Mouse (Mus musculus): ENCODE measurements around the gene Gm20388.
"Not testable (repeated sequence)": the region's sequence is repeated elsewhere in the genome, so short reads cannot be mapped to it uniquely, and the experiment has no call there.

Gm20388 gene

DNA sequence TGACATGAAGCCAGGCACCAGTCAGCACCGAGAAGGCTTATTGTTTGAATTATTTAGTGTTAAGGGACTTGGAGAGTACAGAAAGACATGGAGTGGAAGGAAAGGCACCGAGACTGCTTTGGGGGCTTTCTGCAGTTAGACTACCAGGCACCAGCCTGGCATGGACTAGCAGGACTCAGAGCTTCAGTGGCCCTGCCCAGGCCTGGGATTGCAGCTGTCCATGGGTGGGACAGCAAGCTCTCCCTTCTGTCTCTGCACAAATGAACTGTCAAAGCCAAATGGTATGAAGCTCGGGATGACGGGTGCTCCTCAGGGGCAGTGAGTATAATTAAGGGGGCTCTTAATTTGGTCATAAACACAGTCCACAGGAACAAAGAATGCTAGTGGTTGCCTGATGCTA lies 3153.4 kb downstream of the Gm20388 start:
- no peak for DNase-seq

DNA sequence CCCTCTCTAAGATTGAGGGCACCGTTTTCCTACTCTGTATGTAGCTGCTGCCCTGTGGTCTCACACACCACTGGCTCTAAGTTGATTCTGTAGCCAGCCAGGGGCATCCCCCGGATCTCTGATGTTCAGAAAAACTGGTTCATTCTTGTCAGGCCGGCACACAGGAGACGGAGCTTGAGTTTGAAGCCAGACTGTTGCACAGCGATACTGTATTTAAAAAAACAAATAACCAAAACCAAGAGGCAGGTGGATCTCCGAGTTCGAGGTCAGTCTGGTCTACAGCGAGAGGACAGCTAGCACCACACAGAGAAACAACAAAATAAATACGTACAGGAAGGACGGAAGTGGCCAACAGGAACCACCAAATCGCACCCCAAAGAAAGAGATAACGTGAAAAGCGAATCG lies 3154.2 kb downstream of the Gm20388 start:
- DNase-seq = peak; percentile 53

DNA sequence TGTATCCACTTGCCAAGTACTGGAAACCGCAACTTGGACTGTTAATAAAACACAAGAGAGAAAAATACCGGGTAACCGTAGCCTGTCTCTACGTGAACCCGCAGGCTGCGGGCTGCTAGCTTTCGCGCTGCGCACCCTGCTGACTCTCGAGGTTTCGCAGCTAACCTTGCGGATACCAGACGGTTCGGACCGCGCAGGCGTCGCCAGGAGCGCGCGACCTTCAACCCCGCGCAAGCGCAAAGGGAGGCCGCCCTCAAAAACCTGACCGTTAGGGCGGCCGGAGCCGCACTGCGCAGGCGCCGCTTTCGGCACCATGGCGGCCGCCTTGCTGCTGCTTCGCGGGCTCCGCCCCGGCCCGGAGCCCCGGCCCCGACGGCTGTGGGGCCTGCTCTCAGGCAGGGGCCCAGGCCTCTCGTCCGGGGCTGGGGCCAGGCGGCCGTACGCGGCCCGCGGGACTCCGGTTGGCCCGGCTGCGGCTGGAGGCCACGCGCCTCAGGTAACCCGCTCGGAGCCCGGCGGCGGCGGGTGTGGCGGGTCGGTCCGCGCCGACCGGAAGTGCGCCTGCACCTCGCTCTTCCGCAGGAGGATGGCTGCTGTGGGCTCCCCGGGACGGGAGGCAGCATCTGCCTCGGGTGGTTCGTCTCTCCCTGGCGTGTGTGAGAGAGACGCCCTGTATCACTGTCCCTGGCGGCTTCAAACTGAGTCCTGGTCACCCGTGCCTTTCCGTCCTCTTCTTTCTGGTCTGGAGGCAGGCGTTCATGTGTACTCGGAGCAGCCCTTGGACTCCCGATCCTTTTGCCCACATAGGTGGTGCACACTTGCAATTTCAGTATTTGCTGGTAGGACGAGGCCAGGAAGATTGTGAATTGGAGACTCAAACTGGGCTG lies 3154.8 kb downstream of the Gm20388 start:
- DNase-seq = peak; percentile 99

DNA sequence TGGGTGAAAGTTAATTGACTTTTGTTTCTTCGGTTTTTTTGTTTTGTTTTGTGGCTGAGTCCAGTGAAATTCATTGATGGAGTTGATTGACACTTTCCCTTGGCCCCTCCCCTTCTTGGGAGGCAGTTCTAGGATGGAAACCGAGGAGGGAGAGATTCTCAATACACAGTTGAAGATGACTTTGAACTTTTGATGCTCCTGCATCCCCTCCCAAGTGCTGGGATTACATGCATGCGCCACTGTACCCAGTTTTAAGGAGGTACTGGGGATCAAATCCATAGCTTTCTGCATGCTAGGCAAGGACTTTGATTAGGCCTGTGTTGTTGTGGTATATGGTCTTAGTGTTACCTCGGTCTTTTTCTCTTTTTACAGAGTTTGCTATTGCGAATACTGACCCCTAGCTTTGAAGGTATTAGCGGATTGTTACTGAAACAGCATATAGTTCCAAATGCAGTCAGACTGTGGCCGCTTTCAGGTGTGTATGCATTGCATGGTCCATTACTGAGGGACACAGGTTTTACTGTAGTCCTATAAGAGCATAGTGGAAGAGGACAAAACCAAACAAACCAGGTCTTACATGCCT lies 3155.6 kb downstream of the Gm20388 start:
- peak; percentile 51 for DNase-seq

DNA sequence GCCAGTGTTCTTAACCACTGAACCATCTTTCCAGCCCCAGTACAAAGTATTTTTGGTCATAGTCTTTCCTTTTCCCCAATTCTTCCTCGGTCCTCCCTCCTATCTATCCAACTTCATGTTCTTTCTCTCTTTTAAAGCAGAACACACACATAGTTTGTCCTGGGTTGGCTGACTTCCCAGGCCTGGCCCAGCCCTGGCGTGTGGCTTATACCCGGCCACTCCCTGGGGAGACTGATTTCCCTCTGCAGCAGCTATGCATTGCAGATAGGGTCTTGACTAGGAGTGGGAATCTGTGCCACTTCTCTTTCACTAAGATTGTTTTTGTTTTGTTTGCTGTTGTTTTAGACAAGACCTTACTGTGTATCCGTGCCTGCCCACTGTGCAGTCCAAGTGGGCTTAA lies 3160.5 kb downstream of the Gm20388 start:
- no peak for DNase-seq

DNA sequence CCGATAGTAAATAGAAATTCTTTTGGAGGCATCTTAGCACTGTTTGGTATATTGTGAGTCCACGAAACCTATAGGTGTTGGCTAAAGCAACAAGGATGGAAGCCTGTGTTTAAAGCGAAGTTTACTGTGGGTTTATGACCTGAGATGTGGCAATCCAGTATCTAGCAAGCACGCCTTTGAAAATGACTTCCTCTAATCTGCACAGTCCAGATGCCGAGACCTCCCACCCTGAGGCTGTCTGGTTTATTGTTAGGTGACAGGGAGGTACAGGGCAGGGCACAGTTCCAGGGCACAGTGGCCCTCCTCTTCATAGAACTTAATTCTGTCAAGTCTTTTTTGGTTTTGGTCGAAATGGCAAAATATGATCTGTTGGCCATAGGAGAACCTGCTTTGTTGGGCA lies 3166.6 kb downstream of the Gm20388 start:
- no peak for DNase-seq

DNA sequence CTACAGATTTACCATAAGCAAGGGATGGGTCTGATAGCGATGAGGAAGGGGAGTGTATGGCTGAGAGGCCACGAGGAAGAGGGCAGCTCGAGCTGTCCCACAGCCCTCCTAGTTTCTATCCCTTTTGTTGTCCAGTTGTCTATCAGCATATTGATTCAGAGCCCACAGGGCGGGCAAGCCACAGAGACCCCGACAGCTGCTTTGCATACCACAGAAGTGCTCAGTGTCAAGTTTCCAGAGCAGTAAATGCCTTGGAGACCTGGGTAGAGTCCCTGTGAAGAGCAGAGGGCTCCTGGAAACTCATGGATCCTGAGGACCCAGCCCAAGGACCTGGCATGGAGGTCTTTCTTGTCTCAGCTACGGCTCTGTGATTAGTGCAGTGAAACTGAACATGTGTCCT lies 3172.4 kb downstream of the Gm20388 start:
- DNase-seq = no peak

DNA sequence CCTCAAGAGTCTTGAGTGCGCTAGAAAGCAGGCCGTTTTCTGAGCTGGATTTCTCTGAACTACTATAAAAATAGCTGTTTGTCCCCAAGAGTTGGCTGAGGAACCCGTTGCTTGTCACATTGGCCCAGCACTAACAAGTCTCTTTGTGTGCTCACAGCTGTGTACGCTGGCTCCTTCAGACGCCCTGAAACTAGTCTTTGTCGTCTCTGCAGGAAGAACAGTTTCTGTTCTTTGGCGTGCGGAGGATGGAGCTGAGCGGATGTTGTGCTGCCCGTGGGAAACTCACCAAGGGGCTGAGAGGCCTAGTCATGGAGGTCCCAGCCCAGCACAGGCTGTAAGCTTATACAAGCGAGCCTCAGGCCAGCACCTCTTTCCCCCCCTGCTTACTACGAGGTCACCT lies 3173.0 kb downstream of the Gm20388 start:
- no peak for DNase-seq

DNA sequence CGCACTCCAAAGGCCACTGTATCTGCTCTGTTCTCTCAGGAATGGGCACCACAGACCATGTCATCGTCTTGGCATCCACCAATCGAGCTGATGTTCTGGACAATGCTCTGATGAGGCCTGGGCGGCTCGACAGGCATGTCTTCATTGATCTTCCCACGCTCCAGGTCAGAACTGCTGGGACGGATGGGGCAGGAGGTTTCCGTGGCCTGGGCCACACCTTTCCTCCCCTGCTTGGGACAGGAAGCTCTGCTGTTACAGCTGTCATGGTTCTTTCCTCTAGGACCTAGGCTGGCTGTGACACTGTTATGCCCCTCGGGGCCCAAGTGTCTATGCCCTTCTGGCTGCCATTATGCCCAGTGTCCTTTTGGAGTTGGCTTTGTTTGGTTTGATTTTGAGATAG lies 3176.6 kb downstream of the Gm20388 start:
- DNase-seq = no peak

DNA sequence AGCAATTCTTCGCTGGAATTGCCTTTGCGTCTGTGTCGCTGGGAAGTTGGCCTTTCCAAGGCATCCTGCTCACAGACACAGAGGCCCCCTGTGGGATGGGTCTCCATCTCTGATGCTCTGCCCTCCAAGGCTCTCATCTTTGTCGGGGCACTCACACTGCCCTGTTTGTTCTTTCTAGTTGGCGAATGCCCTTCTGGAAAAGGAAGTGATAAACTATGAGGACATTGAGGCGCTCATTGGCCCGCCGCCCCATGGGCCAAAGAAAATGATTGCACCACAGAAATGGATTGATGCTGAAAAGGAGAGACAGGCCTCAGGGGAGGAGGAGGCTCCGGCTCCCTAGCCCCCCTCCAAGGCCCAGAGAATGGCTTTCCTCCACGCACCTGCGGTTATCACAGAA lies 3186.6 kb downstream of the Gm20388 start:
- DNase-seq = no peak

DNA sequence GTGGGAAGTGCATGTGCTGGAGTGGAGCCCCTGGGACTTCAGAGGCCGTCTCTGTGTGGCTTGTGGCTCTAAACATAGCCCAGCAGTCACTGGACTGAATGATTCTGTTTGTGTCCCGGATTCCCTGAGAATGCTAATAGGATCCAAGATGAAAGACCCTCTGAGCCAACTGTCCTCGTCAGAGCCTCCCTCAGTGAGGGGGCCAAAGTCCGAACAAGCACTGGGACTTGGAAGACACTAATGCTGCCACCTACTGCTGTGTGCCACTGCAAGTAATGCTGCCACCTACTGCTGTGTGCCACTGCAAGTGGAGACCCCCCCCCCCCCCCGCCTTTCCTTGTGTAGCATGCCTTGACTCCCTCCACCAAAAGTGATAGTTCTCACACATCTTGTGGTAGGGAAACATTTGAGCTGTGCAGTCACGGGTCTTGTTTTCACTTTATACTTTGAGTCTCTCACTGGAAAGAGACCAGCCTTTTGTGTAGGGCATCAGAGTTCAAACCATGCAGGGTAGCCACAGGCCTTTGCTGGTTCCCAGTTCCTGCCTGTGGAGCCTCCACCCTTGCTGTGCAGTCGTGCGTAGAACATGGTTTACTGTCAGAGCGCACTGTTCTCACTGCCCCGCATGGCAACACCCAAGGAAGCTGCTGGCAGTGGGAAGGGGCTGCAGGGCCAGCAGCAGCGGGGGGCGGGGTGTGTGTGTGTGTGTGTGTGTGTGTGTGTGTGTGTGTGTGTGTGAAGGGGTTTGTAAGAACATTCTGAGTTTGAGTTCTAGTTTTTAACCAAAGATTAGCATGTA lies 3187.3 kb downstream of the Gm20388 start:
- no peak for DNase-seq

DNA sequence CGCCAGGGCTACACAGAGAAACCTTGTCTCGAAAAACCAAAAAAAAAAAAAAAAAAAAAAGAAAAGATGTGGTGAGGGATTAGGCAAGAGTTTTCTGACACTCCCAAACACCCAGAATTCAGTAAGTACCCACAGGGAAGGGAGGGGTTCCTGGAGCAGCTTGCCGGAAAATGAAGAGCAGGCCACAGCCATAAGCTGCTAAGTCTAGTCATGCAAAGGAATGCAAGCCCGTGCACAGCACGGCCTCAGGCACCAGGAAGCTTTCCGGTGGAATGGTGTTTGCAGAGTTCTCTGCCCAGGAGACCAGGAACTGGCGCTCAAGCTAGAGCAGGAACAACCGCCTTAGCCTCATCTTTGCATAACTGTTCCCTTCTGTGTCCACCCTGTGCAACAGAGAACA lies 3189.6 kb downstream of the Gm20388 start:
- DNase-seq = peak; percentile 26

DNA sequence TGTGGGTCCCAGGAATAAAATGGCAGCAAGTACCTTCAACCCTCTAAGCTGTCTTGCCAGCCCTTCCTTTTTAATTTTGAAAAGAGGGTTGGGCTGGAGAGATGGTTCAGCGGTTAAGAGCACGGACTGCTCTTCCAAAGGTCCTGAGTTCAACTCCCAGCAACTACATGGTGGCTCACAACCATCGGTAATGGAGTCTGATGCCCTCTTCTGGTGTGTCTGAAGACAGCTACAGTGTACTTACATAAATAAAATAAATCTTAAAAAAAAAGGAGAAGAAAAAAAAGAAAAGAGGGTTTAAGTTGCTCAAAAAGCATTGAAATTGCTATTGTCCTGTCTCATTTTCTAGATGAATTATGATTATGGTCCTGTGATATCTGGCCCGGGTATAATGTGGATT lies 3190.6 kb downstream of the Gm20388 start:
- no peak for DNase-seq

DNA sequence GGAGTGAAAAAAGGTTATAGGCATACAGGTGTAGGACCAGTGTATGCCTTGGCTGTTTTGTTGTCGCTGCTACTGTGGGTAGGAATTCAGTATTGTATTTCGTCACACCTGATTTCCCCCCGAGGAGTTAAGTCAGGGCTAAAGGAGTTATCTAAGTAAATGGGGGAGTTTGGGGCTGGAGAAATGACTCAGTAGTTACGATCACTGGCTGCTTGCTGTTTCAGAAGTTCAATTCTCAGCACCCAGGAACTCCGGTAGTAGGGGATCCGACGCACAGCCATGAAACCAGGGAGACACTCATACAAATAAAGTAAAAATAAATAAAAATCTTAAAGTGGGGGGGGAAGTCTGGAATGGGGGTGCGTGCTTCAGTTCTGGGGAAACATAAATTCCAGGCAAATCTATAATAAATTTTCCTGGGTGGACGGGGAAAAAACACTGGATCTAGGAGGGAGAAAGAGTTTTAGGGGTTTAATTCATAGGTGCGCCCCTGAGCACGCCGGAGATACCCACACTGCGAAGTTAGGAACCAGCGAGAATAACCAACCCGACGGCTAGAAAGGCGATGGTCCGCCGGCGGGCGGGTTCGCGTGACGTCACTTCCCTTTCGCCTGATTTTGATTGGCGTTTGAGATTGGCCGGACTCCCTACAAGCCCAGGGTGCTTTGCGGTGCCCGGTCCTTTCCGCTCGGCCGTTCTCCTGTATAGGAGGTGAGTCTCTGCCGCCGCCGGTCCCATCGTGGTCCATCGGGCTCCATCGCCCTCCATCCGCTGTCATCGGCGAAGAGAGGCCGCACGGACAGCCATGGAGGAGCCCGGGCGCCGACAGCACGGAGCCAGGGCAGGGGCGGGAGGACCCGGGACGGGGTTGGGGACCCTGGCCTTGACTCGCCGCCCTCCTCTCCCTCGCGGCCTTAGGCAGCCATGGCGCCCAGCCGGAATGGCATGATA lies 3191.4 kb downstream of the Gm20388 start, which contains the start of gene Rpl13:
Gene Rpl13 (plus strand): TSS at position 616 of the 951 bp plus-strand sequence.
- peak; percentile 98 for DNase-seq

DNA sequence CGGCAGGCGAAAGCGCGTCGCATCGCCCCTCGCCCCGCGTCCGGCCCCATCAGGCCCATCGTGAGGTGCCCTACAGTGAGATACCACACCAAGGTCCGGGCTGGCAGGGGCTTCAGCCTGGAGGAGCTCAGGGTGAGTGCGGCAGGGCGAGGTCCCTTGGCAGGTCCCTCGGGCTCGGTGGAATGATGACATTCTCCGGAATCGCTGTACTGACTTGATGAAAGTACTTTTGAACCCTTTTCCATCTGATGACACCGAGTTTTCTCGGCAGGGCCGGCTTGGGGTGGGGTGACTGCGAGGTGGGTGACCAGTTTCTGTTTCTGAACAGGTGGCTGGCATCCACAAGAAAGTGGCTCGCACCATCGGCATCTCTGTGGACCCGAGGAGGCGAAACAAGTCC lies 3192.2 kb downstream of the Gm20388 start:
- DNase-seq = not testable (repeated sequence)

DNA sequence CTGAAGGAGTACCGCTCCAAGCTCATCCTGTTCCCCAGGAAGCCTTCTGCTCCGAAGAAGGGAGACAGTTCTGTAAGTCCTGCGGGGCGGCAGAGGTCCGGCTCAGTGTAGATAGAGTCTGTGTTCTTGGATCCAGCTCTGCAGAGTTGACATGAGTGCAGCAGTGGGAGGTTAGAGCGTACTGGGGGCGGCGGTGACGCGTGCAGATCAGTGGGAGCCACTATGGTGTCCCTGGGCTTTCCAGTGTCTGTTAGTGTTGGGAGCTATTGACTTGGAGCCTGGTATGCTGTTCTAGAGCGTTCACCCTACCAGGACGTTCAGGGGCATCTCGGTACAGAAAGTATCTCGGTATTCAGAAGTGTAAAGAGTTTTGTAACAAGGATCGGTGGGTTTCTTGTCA lies 3192.6 kb downstream of the Gm20388 start:
- no peak for DNase-seq

DNA sequence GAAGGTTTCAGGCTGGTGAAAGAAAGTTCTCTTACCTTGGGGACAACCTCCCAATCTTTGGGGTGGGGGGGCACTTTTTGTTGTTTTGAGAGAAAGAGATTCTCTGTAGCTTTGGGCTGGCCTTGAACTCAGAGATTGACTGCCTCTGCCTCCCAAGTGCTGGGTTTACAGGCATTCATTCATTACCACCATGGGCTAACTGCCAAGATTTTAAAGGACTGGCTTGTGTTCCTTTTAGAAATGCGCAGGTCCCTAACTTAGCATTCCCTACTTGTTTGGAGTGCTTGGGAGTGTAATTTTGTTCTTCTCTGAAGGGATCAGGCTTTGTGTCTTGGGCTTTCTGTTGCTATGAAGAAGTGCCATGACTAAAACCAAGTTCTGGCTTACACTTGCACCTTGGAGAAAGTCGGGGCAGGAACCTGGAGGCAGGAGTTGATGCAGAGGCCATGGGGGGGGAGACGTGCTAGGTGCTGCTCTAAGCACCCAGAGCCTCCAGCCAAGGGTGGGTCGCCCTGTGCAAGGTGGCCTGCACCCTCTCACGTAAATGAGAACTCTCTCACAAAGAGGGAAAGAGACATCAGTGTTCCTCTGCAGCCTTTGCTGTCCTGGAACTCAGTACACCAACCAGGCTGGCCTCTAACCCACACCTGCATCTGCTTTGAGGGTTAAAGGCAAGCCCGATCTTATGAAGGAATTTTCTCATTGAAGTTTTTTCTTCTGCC lies 3193.6 kb downstream of the Gm20388 start:
- DNase-seq = no peak

DNA sequence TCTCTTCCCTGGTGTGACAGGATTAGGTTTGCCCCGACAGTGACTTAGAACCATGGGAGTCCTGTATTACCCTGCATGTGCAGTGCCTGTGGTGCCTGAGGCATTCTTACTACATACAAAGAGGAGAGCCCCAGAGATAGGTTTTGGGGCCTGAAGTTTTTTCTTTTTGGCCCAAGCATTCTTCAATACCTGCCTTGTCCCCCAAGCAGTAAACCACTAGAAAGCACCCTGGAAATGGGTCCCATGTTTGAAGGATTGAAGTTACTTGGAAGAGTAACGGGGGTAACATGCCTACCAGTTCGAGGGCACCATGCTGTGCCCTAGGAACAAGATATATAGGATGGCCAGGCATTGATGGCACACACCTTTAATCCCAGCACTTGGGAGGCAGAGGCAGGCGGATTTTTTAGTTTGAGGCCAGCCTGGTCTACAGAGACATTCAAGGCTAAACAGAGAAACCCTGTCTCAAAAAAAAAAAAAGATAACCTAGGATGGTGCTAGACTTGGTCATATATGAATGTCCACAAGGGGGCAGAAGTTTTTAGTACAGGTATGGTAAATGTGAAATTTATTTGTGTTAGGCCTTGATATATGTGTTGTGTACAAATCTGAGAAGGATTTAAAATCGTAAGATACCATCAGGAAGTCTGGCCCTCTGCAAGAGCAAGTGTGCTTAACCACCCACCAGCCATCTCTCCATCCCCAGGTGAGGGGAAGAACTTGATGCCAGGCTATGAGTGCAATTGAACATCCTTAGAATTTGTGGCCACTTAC lies 3195.1 kb downstream of the Gm20388 start:
- peak; percentile 78 for DNase-seq

DNA sequence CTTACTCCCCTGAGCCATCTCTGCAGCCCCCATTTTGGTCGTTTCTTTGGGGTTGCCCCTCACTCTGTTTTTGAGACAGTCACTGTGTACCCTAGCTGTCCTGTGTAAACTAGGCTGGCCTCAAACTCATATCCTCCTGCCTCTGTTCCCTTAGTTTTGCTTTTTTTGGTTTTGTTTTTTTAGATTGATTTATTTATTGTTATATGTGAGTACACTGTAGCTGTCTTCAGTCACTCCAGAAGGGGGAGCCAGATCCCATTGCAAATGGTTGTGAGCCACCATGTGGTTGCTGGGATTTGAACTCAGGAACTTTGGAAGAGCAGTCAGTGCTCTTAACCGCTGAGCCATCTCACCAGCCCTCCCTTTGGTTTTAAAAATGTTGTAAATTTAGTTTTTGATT lies 3195.9 kb downstream of the Gm20388 start:
- DNase-seq = peak; percentile 42

DNA sequence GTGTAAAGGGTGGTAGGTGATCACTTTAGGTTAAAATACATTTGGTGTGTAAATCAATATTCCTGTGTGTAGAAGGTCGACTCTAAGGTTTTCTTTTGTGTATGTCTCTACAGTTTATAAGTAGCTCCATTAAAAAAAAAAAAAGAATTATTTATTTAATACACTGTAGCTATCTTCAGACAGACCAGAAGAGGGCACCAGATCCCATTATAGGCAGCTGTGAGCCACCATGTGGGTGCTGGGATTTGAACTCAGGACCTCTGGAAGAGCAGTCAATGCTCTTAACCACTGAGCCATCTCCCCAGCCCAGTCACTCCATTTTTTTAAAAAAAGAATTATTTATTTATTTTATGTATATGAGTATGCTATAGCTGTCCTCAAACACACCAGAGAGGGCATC lies 3197.4 kb downstream of the Gm20388 start:
- no peak for DNase-seq

DNA sequence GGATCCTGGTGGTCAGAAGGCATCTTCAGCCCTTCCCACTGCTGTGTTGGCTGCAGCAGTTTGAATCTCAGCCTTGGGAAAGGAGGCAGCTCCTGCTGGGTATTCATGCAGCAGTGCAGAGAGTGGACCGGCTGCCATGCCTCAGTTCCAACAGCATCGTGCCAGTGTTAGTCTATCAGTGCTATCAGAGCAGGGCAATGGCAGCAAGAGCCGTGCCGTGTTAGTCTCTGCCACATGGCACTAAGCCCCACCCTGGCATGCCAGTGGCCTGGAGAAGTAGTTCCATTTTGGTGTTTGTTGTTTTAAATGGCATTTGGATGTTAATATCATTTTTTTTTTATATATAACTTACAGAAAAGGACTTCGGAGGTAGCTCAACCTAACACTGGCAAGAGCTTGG lies 3198.3 kb downstream of the Gm20388 start:
- DNase-seq = no peak
